Mouse (Mus musculus): ENCODE measurements around the gene Gm20479.
A peak's percentile ranks its signal among the peaks of the same experiment; 100 is the strongest.

DNA sequence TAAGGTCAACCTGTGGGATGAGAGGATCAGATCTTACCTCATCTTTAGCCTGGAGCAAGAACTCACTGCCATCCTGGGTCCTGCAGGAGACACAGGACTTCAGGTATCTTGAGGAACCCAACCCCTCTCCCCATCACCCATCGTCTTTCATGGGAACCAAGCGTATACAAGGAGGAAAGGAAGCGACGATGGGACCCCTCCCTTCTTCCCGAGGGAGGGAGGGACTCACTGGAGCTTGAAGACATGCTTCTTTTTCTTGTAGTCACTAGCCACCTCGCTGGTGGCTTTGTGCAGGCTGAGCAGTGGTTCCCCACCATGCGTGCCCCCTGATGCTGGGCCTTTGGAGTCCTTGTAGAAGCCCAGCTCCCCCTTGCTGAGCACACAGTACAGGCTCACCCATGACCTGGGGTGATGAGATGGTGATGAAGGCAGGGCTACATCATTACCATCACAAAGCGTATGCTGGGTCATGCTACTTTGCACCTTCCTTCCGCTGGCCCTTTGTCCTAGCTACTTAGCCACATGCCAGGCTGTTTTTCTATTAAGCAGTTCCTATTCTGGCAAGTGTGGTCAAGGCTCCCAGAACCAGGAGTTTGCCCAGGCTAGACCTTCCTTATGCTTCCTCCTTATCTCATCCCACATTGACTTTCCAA is 2.6 kb upstream of the Gm20479 start:
- TF ChIP-seq CTCF (IDR thresholded peaks at IDR 0.05; ENCODE audit: low read depth, low read length): no peak
- TF ChIP-seq EP300 (IDR thresholded peaks at IDR 0.05; ENCODE audit: insufficient read depth, low read depth, low read length): peak; percentile 97
- no peak for TF ChIP-seq POLR2A (IDR thresholded peaks at IDR 0.05; ENCODE audit: insufficient read depth, low read length)
